Mouse (Mus musculus) kidney, adult 2 months (tissue): ENCODE measurements at regions not wholly inside any gene's neighbourhood (a gene's known extent, or its start where the extent isn't known, plus 50 kb on each side); places are given as distances from the start of the nearest gene placed in this dataset.

Source experiments
- DNase-seq: peaks from one replicate; pipeline ENCODE4 v3.0.0; 2021
- H3K27ac ChIP-seq: fragments of 200-500 bp; 2 replicates; pipeline ENCODE4 v1.5.1; 2012; ENCODE audit warnings: low read depth, low read length, control low read depth, inconsistent platforms; ENCODE audit not compliant: insufficient read depth
- H3K27me3 ChIP-seq: fragments of 200-500 bp; replicated peaks from 2 replicates; pipeline ENCODE4 v1.6.1; 2012; ENCODE audit warnings: mild to moderate bottlenecking, moderate library complexity, low read length, inconsistent platforms; ENCODE audit not compliant: control insufficient read depth, insufficient read depth
- H3K36me3 ChIP-seq: fragments of 200-500 bp; 2 replicates; pipeline ENCODE4 v1.6.1; 2012; ENCODE audit warnings: mild to moderate bottlenecking, moderate library complexity, low read length, inconsistent platforms; ENCODE audit not compliant: control insufficient read depth, insufficient read depth
- H3K4me1 ChIP-seq: fragments of 200-500 bp; 2 replicates; pipeline ENCODE4 v1.6.1; 2011; ENCODE audit warnings: low read length; ENCODE audit not compliant: control insufficient read depth, insufficient read depth
- H3K4me3 ChIP-seq: fragments of 200-500 bp; 2 replicates; pipeline ENCODE4 v1.5.1; 2011; ENCODE audit warnings: mild to moderate bottlenecking, low read depth, low read length, control low read depth; ENCODE audit not compliant: insufficient read depth
- CTCF ChIP-seq: fragments of 200-500 bp; conservative IDR thresholded peaks from 2 replicates; pipeline ENCODE4 v1.5.1; 2011; ENCODE audit warnings: low read depth, mild to moderate bottlenecking, control low read depth, low read length, moderate library complexity, mixed read lengths; ENCODE audit not compliant: insufficient read depth, insufficient read length
- POLR2A ChIP-seq: fragments of 200-500 bp; IDR thresholded peaks from one replicate; pipeline ENCODE4 v1.6.1; 2011; ENCODE audit warnings: low read depth, low read length, control low read depth
- WGBS: fragments of 180-500 bp; shearing (Covaris S2); methylation state at CpG from one replicate; pipeline ENCODE4 v1.1.7; 2018; 5-methylcytosine and 5-hydroxymethylcytosine counted together

DNA sequence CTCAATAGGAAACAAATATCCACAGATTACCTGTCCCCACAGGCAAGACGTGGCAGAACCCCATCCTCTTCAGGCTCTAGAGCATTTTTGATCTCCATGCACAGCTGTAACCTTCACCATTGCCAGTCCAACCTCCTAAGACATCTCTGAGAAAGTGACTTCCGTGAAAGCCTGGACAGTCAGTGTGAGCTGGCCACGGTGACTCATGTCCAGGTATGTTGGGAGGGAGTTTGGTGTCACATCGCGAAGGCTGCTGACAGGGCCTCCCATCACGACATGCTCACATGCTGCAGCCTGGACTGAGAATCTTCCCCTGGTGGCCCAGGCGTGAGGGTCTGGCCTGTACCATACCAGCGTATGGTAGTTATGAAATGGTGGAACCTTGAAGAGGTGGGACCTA lies 449.0 kb upstream of the Jarid2 start:
- no peak for TF ChIP-seq CTCF
- no peak for TF ChIP-seq POLR2A
- H3K27ac ChIP-seq: no peak overlapping the region
- H3K36me3 ChIP-seq: no peaks in the 10 kb centered on the region
- over 99% methylated on average over 8 of the region's 8 CpGs for WGBS
- no peaks in the 10 kb centered on the region for H3K4me1 ChIP-seq
- H3K4me3 ChIP-seq: no peak overlapping the region
- no peaks in the 10 kb centered on the region for H3K27me3 ChIP-seq
- DNase-seq: no peak

DNA sequence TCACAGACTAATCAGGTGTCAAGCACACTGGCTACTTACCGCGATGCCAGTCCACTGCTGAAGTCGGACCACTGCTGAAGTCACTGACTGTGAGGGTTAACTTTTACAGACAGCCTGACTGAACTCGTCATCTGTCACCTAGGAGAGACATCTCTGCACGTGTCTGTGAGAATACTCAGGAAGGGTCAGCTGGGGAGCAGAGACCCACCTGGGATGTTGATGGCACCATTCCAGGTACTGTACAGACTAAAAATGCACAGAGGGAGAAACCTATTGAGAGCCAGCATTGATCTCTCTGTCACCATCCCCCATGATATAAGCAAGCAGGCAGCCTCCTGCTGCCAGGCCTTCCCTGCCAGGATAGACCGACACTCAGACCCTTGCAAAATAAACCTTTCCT lies 447.5 kb upstream of the Jarid2 start:
- H3K36me3 ChIP-seq: no peaks in the 10 kb centered on the region
- no peak overlapping the region for H3K27ac ChIP-seq
- H3K4me3 ChIP-seq: no peak overlapping the region
- 85% methylated on average over 6 of the region's 6 CpGs for WGBS
- H3K27me3 ChIP-seq: no peaks in the 10 kb centered on the region
- TF ChIP-seq CTCF (no peak), POLR2A (no peak)
- DNase-seq: no peak
- H3K4me1 ChIP-seq: no peaks in the 10 kb centered on the region

DNA sequence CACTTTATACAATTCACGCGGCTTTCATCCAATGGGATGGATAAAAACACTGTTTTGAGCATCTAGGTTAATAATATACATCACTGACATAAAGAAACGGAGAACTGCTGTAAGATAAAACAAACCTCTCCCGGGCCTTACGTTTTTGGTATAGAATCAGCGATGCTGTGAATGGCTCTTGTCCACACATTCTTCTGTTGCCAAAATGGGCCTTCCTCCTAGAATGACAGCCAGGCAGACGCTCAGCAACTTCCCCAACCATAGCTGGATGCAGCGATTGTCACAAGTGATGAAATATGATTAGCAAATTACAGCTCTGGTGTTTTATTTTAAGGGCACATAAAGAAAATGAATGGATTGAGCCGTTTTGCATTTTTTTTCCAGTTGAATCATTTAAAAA lies 447.0 kb upstream of the Jarid2 start:
- no peaks in the 10 kb centered on the region for H3K36me3 ChIP-seq
- no peak for DNase-seq
- no peaks in the 10 kb centered on the region for H3K4me1 ChIP-seq
- no peak overlapping the region for H3K27ac ChIP-seq
- TF ChIP-seq POLR2A (no peak), CTCF (no peak)
- H3K4me3 ChIP-seq: no peak overlapping the region
- no peaks in the 10 kb centered on the region for H3K27me3 ChIP-seq
- 75% methylated on average over 9 of the region's 9 CpGs for WGBS

DNA sequence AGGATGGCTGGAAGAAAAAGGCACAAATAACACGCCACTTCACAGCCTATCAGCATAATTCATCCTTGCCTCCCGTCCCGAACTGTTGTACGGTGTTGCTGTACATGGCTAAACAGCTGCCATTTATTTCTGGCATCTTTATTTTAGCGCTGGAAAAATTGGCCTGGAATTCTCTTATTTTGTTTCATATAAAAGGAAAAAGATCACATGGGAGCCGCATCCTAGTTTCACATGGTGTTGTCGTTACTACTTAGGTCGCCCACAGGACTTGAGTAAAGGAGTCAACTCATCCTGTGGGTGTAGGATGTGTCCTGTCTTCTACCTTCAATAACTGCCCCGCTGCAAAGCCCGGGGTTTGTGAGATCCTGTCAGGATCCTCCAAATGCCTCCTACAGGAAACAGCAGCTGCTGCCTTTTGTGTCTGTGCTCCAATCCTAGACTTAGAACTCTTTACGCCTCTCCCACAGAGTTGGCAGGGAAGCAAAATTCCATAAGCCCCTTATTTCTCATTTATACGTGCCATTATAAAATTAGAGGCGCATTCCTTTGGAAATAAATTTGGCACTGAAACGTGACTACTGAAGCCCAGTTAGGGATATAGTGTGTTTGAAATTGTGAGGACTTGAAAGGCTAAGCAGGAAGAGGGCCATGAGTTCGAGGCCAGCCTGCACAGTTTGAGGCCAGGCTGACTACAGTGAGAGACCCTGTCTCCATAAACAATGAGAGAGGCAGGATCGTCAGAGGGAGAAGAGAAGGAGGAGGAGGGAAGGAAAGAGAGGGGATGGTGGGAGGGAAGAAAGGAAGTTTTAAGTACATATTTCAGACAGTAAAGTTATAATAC lies 446.3 kb upstream of the Jarid2 start:
- no peak overlapping the region for H3K27ac ChIP-seq
- H3K4me1 ChIP-seq: no peaks in the 10 kb centered on the region
- 57% methylated on average over 16 of the region's 16 CpGs for WGBS
- H3K4me3 ChIP-seq: no peak overlapping the region
- no peak for TF ChIP-seq POLR2A
- no peak for TF ChIP-seq CTCF
- H3K27me3 ChIP-seq: no peaks in the 10 kb centered on the region
- no peaks in the 10 kb centered on the region for H3K36me3 ChIP-seq
- peak; percentile 19 for DNase-seq

DNA sequence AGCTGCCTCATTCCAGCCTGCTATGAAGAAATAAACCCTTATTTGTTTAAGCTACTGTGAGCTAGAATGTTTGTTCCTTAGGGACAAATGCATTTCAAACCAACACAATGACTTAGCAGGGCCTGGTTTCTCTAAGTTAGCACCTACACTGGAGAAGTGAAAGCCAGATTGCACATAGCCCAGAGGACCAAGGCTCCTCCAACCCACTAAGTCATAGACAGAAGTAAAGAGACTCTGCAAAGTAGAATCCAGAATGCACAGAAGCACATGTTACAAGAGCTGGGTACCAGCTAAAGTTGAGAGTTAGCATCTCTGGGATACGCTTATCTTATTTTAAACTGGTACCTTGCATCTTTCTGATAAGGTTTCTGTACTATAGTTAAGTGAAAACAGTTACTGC lies 443.4 kb upstream of the Jarid2 start:
- H3K4me3 ChIP-seq: no peak overlapping the region
- WGBS: 95% methylated on average over 1 of the region's 1 CpGs
- DNase-seq: no peak

DNA sequence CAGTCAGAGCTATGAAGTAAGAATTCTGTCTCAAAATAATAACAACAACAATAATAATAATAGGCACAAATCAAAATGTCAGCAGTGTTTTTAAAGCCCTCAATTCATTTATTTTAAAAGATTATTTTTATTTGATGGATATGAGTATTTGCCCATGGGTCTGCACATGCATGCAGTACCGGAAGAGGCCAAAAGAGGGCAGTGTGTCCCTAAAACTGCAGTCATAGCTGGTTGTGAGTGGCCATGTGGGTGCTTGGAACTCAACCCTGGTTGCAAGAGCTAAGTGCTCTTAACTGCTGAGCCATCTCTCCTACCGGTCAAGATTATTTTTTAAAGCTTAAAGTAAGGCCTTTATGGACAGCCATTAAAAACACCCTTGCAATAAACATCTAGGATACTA lies 439.1 kb upstream of the Jarid2 start:
- no peak for TF ChIP-seq POLR2A
- peak; percentile 39 for TF ChIP-seq CTCF
- Histone ChIP-seq H3K27ac (no peak overlapping the region), H3K4me3 (no peak overlapping the region), H3K27me3 (no peaks in the 10 kb centered on the region), H3K4me1 (peaks cover 8% of the 10 kb centered on the region), H3K36me3 (no peaks in the 10 kb centered on the region)
- WGBS: 99% methylated on average over 2 of the region's 2 CpGs
- DNase-seq: no peak

More for the DNA sequence above, 443.4 kb upstream of the Jarid2 start:
- TF ChIP-seq CTCF (no peak), POLR2A (no peak)
- no peaks in the 10 kb centered on the region for H3K4me1 ChIP-seq
- H3K27ac ChIP-seq: no peak overlapping the region
- H3K36me3 ChIP-seq: no peaks in the 10 kb centered on the region
- H3K27me3 ChIP-seq: no peaks in the 10 kb centered on the region

DNA sequence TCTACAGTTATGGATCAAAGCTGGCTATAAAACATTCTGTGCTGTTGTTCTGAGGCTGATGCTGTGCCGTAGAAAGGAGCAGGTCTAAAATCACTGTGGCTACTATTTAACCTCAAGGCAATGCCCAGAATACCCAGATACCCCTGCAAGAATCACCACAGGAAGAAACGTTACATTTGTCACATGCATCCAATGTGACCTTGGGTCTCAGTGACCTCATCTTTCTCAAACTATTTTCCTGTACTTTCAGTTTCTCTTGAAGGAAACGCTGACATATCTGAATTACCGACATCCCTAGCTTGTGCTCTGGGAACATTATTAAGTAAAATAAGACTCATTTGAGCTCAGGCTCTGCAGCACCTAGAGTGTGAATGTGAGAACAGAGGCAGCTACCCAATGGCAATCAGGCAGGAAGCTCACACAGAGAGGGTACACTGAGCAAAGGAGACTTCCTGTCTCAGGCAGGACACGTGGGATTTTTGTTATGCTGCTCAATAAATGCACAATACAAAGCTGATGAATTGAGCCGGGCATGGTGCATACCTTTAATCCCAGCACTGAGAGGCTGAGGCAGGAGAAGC lies 436.7 kb upstream of the Jarid2 start:
- Histone ChIP-seq H3K36me3 (no peaks in the 10 kb centered on the region), H3K4me1 (peaks cover 8% of the 10 kb centered on the region), H3K4me3 (no peak overlapping the region), H3K27me3 (no peaks in the 10 kb centered on the region), H3K27ac (no peak overlapping the region)
- no peak for TF ChIP-seq POLR2A
- no peak for TF ChIP-seq CTCF
- WGBS: 36% methylated on average over 6 of the region's 6 CpGs
- peak; percentile 33 for DNase-seq
